Mouse (Mus musculus): ENCODE data around the gene Fbxo22. TPM values are rescaled to one million over a fixed set of nuclear protein-coding genes. Genes with fewer than 3 reads are reported as not detected.

Fbxo22 gene
- total and polyA plus RNA-seq, 3 experiments, result 25.7 to 28.4 TPM; not detected in 1

DNA sequence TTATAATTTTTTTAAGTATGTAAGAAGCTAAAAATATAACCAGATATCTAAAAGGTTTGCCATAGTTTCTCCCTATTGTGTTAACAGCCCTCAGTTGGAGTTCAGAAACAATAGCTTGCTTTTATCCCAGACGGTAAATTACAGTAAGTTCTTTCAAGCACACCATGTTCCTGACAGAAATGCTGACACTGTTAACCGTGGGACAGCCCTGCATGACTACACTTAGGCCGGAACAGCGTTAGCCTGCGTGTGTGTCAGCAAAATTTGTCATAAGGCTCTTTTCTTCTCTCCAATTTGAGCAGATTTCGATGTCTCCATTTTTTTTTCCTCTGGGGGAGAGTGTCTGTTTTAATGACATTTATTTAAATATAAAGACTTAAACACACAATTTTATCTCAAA is 51.0 kb downstream of the Fbxo22 start:
- H3K27ac ChIP-seq (ENCODE audit: control insufficient read depth, low read depth, low read length), result no peak overlapping the region
- no peaks in the 10 kb centered on the region for H3K9me3 ChIP-seq (replicated peaks; ENCODE audit: insufficient read depth, low read length)
- H3K27me3 ChIP-seq (ENCODE audit: control insufficient read depth in 1 of 2, insufficient read depth in 2 of 2, low read length in 2 of 2), result peaks cover 9 to 19% of the 10 kb centered on the region in 2 experiments
- TF ChIP-seq GABPA (IDR thresholded peaks at IDR 0.05; ENCODE audit: low read depth, low read length) (no peak), ELF1 (IDR thresholded peaks at IDR 0.05; ENCODE audit: low read depth, low read length) (no peak), ETS1 (IDR thresholded peaks at IDR 0.05; ENCODE audit: low read depth, low read length) (no peak), ZKSCAN1 (IDR thresholded peaks at IDR 0.05; ENCODE audit: low read depth, low read length) (no peak), TCF12 (IDR thresholded peaks at IDR 0.05; ENCODE audit: low read depth, low read length) (no peak), USF2 (IDR thresholded peaks at IDR 0.05; ENCODE audit: borderline replicate concordance in 1 of 2, insufficient read depth in 1 of 2, low read depth in 1 of 2, low read length in 2 of 2) (no peak), POLR2AphosphoS2 (IDR thresholded peaks at IDR 0.05; ENCODE audit: low read length) (no peak), CHD1 (IDR thresholded peaks at IDR 0.05; ENCODE audit: low read depth, low read length) (no peak), TAL1 (IDR thresholded peaks at IDR 0.05; ENCODE audit: low read length) (no peak)
- H3K9ac ChIP-seq (ENCODE audit: control insufficient read depth, low read depth, low read length, poor library complexity, severe bottlenecking), result no peak overlapping the region
- H3K79me2 ChIP-seq (ENCODE audit: control insufficient read depth, insufficient read depth, low read length, poor library complexity), result no peaks in the 10 kb centered on the region
- no peaks in the 10 kb centered on the region for H3K4me1 ChIP-seq (ENCODE audit: control insufficient read depth in 1 of 2, insufficient read depth in 2 of 2, low read length in 2 of 2)
- no peak overlapping the region for H3K4me3 ChIP-seq (ENCODE audit: control insufficient read depth in 1 of 2, insufficient read depth in 1 of 2, low read depth in 2 of 2, low read length in 2 of 2)
- no peaks in the 10 kb centered on the region for H3K36me3 ChIP-seq (ENCODE audit: control insufficient read depth in 1 of 2, insufficient read depth in 2 of 2, low read length in 2 of 2)
- no peak for DNase-seq (ENCODE audit: low read depth, low spot score)

DNA sequence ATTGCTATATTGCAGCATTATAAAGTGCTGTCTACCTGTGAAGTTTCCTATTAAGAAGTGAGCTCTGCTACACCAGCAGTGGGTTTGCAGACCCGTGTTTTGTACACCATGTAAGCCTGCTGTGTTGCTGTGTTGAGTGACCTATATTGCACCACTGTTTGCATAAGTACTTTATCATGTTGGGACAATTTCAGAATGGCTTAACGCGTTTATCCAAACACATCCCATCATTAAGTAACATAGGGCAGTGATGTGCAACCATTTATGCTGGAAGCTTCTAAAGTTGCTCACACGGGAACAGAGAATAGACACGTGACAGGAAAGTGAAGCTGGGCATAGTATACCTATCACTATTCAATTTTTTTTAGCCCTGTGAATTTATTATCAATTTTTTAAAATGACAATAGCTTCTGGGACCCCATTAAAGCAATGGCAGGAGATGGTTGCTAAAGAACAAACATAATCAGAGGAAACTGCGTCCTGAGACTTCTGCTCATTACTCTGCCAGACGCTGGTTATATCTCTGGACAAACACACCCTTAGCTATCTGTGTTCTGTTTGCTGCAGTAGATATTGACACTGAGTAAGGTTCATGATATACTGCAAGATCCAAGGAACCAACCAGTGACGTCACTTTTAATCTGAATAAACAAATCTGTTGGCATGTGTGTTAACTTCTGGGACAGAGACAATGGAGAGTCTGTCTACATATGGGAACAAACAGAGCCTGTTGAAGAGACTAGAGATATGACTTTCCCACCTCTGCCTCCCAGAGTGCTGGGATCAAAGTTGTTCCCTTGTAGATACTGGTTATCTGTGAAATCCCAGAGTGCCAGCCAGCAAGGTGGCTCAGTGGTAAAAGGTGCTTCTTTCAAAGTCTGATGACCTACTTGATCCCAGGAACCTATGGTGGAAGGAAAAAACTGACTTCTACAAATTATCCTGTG is 55.9 kb downstream of the Fbxo22 start:
- Histone ChIP-seq H3K27me3 (ENCODE audit: control insufficient read depth in 1 of 2, insufficient read depth in 2 of 2, low read length in 2 of 2) (peaks cover 5 to 21% of the 10 kb centered on the region in 2 experiments), H3K36me3 (ENCODE audit: control insufficient read depth in 1 of 2, insufficient read depth in 2 of 2, low read length in 2 of 2) (no peaks in the 10 kb centered on the region), H3K79me2 (ENCODE audit: control insufficient read depth, insufficient read depth, low read length, poor library complexity) (no peaks in the 10 kb centered on the region), H3K4me1 (ENCODE audit: control insufficient read depth in 1 of 2, insufficient read depth in 2 of 2, low read length in 2 of 2) (no peaks in the 10 kb centered on the region), H3K9ac (ENCODE audit: control insufficient read depth, low read depth, low read length, poor library complexity, severe bottlenecking) (no peak overlapping the region), H3K4me3 (ENCODE audit: control insufficient read depth in 1 of 2, insufficient read depth in 1 of 2, low read depth in 2 of 2, low read length in 2 of 2) (no peak overlapping the region), H3K9me3 (replicated peaks; ENCODE audit: insufficient read depth, low read length) (no peaks in the 10 kb centered on the region), H3K27ac (ENCODE audit: control insufficient read depth, low read depth, low read length) (no peak overlapping the region)
- TF ChIP-seq POLR2A (IDR thresholded peaks at IDR 0.05; ENCODE audit: control insufficient read depth in 1 of 2, insufficient read depth in 1 of 2, low read depth in 1 of 2, low read length in 2 of 2, poor library complexity in 1 of 2) (no peak), ZC3H11A (IDR thresholded peaks at IDR 0.05; ENCODE audit: low read depth, low read length) (no peak), ETS1 (IDR thresholded peaks at IDR 0.05; ENCODE audit: low read depth, low read length) (no peak), BHLHE40 (IDR thresholded peaks at IDR 0.05; ENCODE audit: borderline replicate concordance, low read depth, low read length) (no peak), ELF1 (IDR thresholded peaks at IDR 0.05; ENCODE audit: low read depth, low read length) (no peak), E2F4 (IDR thresholded peaks at IDR 0.05; ENCODE audit: borderline replicate concordance, low read depth, low read length) (no peak), CTCF (IDR thresholded peaks at IDR 0.05 in 2 of 3, conservative IDR thresholded peaks at IDR 0.05 in 1 of 3; ENCODE audit: control insufficient read depth in 1 of 3, insufficient read depth in 1 of 3, low read depth in 2 of 3, low read length in 3 of 3, poor library complexity in 1 of 3, severe bottlenecking in 1 of 3) (no peak), MYB (IDR thresholded peaks at IDR 0.05; ENCODE audit: low read depth, low read length) (no peak)
- no peak for DNase-seq (ENCODE audit: low read depth, low spot score)

All from MEL (cell line).